Mouse (Mus musculus) cerebellum, adult 2 months (tissue): ENCODE results near the gene Taf5. TPM values are rescaled to one million over a fixed set of nuclear protein-coding genes. Genes with fewer than 3 reads are reported as not detected.
A peak's percentile ranks its signal among the peaks of the same experiment; 100 is the strongest.

ENCODE experiments used
- DNase-seq, 2 experiments: peaks; one replicate each; pipeline ENCODE4 v3.0.0; 2021
- H3K27ac ChIP-seq: fragments of 200-500 bp; 2 replicates; pipeline ENCODE4 v1.5.1; 2012; ENCODE audit warnings: low read length, control low read depth, inconsistent platforms; ENCODE audit not compliant: insufficient read depth
- H3K27me3 ChIP-seq: fragments of 200-500 bp; 2 replicates; pipeline ENCODE4 v1.6.1; 2012; ENCODE audit warnings: inconsistent platforms, mild to moderate bottlenecking, low read length, moderate library complexity; ENCODE audit not compliant: control insufficient read depth, insufficient read depth
- H3K4me1 ChIP-seq: fragments of 200-500 bp; 2 replicates; pipeline ENCODE4 v1.6.1; 2011; ENCODE audit warnings: low read length; ENCODE audit not compliant: control insufficient read depth, insufficient read depth
- H3K4me3 ChIP-seq: fragments of 200-500 bp; replicated peaks from 2 replicates; pipeline ENCODE3; 2011; ENCODE audit warnings: mild to moderate bottlenecking, low read depth, low read length, control low read depth; ENCODE audit not compliant: insufficient read depth
- CTCF ChIP-seq: fragments of 200-500 bp; IDR thresholded peaks from 2 replicates; pipeline ENCODE4 v1.5.1; 2011; ENCODE audit warnings: low read depth, mild to moderate bottlenecking, control low read depth, low read length, moderate library complexity, borderline replicate concordance; ENCODE audit not compliant: insufficient read depth
- POLR2A ChIP-seq: fragments of 200-500 bp; IDR thresholded peaks from 2 replicates; pipeline ENCODE4 v1.6.1; 2011; ENCODE audit warnings: low read length, control low read depth, borderline replicate concordance; ENCODE audit not compliant: insufficient read depth
- WGBS: fragments of 180-500 bp; shearing (Covaris S2); methylation state at CpG from one replicate; pipeline ENCODE4 v1.1.7; 2018; 5-methylcytosine and 5-hydroxymethylcytosine counted together
- polyA plus RNA-seq: library from polyadenylated mRNA; depleted of rRNA; stranded (reverse); fragments of >200 nt; gene quantifications from 2 replicates; pipeline ENCODE4 v1.2.3, GENCODE M21; 2012; rRNA removed

Gene Taf5
- polyA plus RNA-seq, result 5.1 and 5.2 TPM in 2 replicates

- Histone ChIP-seq H3K27ac (peak within 1 kb of the TSS; percentile 67), H3K4me1 (peaks cover 3% of the 10 kb centered on the region; the same call in 1 of the 2 replicates), H3K4me3 (peak within 1 kb of the TSS; percentile 60), H3K27me3 (no peaks in the 10 kb centered on the region)
- WGBS, result 10% methylated on average over 49 of the region's 49 CpGs
- peak; percentile 97 to 98 for DNase-seq
- peak; percentile 99 for TF ChIP-seq POLR2A
- TF ChIP-seq CTCF, result no peak
Observed at GRCm38 (mm10) chr19:47067096-47067882, at the start of gene Taf5. Gene Taf5, plus strand, starts transcription at chr19:47067746.

DNA sequence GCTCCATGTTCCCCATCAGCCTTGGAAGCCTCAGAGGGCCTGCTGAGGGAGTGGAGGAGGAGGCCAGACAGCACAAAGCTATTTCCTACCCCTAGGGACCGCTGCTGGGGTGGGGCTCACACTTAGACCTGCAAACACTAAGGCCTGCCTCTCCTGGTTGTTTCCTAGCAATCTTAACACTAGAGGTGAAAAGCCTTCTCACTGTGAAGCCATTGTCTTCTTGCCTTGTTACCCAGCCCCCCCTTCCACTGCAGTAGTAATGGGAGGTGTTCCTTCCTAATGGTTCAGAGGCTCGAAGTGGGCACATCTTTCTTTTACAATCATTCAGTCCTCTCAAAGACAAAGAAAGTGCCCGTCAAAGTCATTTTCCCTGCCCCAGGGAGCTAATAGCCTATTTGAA lies 49.7 kb upstream of the Taf5 start:
- no peak for TF ChIP-seq POLR2A
- TF ChIP-seq CTCF, result no peak
- WGBS, result 11% methylated on average over 3 of the region's 3 CpGs
- no peak overlapping the region for H3K27ac ChIP-seq

GRCm38 (mm10) chr19:47018330-47018729 lies 49.2 kb upstream of the Taf5 start:
- Histone ChIP-seq H3K4me3 (peak overlapping the region; percentile 57), H3K4me1 (peaks cover 16% of the 10 kb centered on the region; the same call in 1 of the 2 replicates), H3K27me3 (no peaks in the 10 kb centered on the region), H3K27ac (no peak overlapping the region)
- 24% methylated on average over 2 of the region's 2 CpGs for WGBS
- no peak for DNase-seq
- TF ChIP-seq POLR2A (no peak), CTCF (no peak)

More for the DNA sequence above, 49.7 kb upstream of the Taf5 start:
- Histone ChIP-seq H3K4me1 (peaks cover 21% of the 10 kb centered on the region; the same call in 1 of the 2 replicates), H3K27me3 (no peaks in the 10 kb centered on the region), H3K4me3 (peak overlapping the region; percentile 57)
- peak in 1 of 2 experiments; percentile 38 for DNase-seq

DNA sequence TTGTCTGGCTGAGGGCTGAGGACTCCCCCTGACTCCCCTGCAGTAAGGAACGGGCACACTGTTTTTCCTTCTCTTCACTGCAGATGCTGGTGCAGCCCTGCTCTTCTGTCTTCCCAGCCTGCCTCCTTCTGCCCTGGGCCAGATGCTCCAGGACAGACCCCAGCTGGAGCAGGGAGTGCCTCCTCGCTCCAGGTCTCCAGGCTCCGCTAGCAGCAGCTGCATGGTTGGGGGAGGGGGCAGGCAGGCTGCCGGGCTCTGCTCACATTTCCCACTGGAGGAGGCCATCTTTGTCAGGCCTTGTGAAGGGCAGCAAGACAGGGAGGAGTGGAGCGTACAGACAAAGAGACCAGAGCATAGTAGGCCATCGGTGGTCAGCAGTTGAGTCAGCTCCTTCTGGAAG lies 48.2 kb upstream of the Taf5 start:
- no peaks in the 10 kb centered on the region for H3K27me3 ChIP-seq
- H3K27ac ChIP-seq, result no peak overlapping the region
- peak in 1 of 2 experiments; percentile 23 for DNase-seq
- H3K4me3 ChIP-seq, result no peak overlapping the region
- no peak for TF ChIP-seq CTCF
- TF ChIP-seq POLR2A, result no peak
- H3K4me1 ChIP-seq, result peaks cover 15% of the 10 kb centered on the region; the same call in 1 of the 2 replicates
- WGBS, result 26% methylated on average over 6 of the region's 6 CpGs

DNA sequence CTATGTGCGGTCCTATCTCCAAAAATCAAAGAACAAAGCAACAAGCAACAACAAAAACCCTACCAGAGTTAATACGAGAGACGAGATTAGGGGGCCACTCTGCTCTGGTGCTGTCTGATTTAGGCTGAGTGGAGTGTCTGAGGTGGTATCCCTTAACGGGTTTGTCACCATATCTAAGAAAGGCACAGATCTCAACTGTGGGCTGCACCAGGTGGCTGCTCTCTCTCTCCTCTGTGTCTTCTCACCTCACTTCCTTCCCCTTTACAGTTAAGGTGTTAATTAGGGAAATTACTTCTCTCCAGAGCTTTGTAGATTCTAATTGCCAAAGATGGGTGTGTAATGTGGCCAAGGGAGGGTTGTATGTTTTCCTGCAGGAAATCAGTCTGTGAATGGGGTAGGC lies 44.8 kb upstream of the Taf5 start:
- Histone ChIP-seq H3K4me1 (peaks cover 14% of the 10 kb centered on the region; the same call in 1 of the 2 replicates), H3K27me3 (no peaks in the 10 kb centered on the region), H3K4me3 (no peak overlapping the region), H3K27ac (no peak overlapping the region)
- 93% methylated on average over 4 of the region's 4 CpGs for WGBS
- TF ChIP-seq CTCF (no peak), POLR2A (no peak)
- DNase-seq, result no peak

- H3K27me3 ChIP-seq, result no peaks in the 10 kb centered on the region
- no peak for TF ChIP-seq CTCF
- no peak for TF ChIP-seq POLR2A
- H3K27ac ChIP-seq, result no peak overlapping the region
- no peak overlapping the region for H3K4me3 ChIP-seq
- 87% methylated on average over 13 of the region's 13 CpGs for WGBS
- no peak for DNase-seq
- peaks cover 13% of the 10 kb centered on the region; the same call in 1 of the 2 replicates for H3K4me1 ChIP-seq
Observed at GRCm38 (mm10) chr19:47023546-47023945, 44.0 kb upstream of the Taf5 start.

- TF ChIP-seq POLR2A (no peak), CTCF (no peak)
- WGBS, result 72% methylated on average over 10 of the region's 10 CpGs
Observed at GRCm38 (mm10) chr19:47024954-47025353, 42.6 kb upstream of the Taf5 start.

GRCm38 (mm10) chr19:47026513-47026912 lies 41.0 kb upstream of the Taf5 start:
- Histone ChIP-seq H3K27me3 (no peaks in the 10 kb centered on the region), H3K4me3 (no peak overlapping the region), H3K27ac (no peak overlapping the region), H3K4me1 (no peaks in the 10 kb centered on the region)
- 75% methylated on average over 4 of the region's 4 CpGs for WGBS
- TF ChIP-seq CTCF (no peak), POLR2A (no peak)
- no peak for DNase-seq

More at GRCm38 (mm10) chr19:47024954-47025353, 42.6 kb upstream of the Taf5 start:
- Histone ChIP-seq H3K4me3 (no peak overlapping the region), H3K27ac (no peak overlapping the region), H3K27me3 (no peaks in the 10 kb centered on the region), H3K4me1 (peaks cover 1% of the 10 kb centered on the region; the same call in 1 of the 2 replicates)
- DNase-seq, result no peak
